Mouse (Mus musculus): Measurements from ENCODE around the gene Olfr1002.
"Not testable (repeated sequence)": the region's sequence is repeated elsewhere in the genome, so short reads cannot be mapped to it uniquely, and the experiment has no call there.

The Olfr1002 gene

DNA sequence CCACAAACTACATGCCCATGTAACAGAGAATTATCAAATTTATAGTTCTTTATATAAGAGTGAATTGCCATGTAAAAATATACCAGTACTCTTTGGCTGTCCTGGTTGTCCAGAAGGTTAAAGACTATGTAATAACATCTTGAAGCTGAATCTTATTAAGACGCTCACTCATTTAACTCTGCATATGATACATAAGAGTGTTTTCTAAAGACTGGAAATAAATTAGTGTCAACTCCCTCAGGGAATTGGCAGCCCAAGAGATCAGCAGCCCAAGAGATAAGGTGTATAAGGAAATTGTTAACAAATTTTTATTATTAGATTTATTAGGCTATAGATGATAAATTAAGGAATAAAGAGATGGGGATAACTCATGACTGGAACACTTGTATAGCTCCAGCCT is at the start of gene Olfr1002:
TSS of gene Olfr1002 (minus strand) at position 101 of the 400 bp plus-strand sequence.
- no peak for DNase-seq (ENCODE audit: inconsistent ontology term)

DNA sequence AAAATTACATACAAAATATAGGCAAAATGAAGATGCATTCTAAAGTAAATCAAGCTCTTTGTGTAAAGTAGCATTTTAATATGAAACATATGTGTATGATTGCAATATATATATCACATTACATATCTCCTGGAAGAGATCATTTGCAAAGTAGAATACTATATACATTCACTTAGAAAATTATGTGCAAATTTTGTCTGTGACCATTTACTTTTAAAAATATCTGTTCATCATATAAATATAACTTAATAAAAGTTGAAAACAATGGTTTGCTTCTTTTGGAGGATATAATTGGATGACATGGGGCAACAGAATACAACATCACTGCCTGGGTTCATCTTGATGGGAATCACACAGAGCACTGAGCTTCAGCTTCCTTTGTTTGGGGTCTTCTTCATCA is 38.6 kb upstream of the Olfr1002 start, which contains the start of gene Olfr1008:
TSS of gene Olfr1008 (plus strand) at position 301 of the 400 bp plus-strand sequence.
- no peak for DNase-seq (ENCODE audit: inconsistent ontology term)

DNA sequence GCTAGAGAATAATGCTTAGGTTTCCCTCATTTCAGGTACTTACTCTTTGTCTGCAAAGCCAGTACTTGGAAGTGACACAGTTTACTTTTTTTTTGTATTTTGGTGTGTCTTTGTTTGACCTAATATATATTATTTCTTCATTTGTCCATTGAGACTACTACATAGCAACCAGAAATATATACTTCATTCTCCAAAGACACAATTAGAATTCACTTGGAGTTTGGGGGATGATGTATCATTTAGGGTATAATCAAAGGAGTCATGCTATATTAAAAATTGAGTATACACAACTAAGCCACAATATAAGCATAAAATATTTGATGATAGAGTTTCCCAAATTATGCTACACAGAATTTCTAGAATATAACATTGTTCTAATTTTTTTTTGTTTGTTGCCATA is 28.2 kb upstream of the Olfr1002 start, which contains the start of gene Olfr1006:
TSS of gene Olfr1006 (minus strand) at position 101 of the 400 bp plus-strand sequence.
- DNase-seq (ENCODE audit: inconsistent ontology term), result no peak

DNA sequence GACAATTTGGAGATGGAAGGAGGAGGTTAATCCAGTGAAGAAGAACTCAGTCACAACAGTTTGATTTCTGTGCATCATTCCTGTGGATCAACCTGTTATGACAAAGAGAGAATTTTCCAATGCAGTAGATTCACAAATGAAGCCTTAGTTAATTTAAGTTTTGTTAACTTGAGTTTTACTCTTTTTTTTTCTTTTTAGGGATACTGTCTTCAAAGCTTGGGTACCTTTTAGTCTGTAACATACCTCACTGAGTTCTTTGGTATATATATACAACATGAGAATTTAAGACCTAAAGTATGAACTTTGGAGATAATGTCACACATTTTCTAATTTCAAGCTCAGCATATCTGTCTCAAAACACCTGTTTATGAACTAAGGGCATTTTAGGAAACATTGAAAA is 13.9 kb upstream of the Olfr1002 start, which contains the start of gene Olfr154:
TSS of gene Olfr154 (minus strand) at position 101 of the 400 bp plus-strand sequence.
- not testable (repeated sequence) for DNase-seq (ENCODE audit: inconsistent ontology term)

DNA sequence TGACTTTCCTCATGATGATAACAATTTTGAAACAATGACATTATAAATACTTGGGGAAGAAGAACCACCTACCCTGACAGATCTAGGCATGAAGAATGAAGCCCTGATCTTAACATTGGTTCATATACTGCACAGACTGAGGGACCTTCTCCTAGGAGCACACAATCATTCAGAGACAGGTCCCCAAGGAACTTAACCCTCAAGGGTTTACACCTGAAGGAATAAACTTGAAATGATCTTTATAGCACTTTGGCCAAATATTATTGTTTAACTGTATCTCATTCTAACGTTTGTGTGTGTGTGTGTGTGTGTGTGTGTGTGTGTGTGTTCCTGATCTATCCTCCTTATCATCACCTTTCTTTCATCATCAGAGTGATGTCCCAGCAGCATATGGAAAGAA is 38.7 kb downstream of the Olfr1002 start, which contains the start of gene Olfr1000:
TSS of gene Olfr1000 (minus strand) at position 101 of the 400 bp plus-strand sequence.
- DNase-seq (ENCODE audit: inconsistent ontology term), result no peak
